Mouse (Mus musculus): Measurements from ENCODE around the gene Hand2.

DNA sequence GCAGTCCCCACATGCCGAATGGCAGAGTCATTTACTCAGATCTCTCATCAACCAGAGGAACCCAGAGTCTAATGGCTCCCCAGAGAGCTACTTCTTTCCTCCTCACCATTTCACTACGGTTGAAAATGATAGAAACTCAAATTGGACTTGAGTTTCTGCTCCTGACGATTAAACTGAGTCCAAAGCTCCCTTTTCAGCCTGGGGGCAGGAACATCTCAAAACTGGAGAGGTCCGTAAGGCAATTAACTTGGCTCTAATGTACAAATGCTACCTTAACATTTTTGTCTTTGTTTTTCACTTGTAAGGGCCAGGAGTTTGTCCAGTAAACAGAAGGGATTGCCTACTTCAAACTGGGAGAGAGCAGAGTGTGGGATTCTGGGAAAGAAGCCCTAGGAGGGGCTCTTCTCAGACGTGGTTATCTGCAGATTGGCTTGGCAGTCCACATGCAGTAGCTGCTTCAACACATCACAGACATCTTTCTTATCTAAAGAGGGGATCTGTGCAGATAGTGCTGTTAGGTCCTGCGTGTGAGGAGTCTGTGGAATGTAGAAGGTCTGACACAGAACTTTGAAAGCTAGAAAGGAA lies 23.0 kb downstream of the Hand2 start:
- no peak for TF ChIP-seq CTCF (IDR thresholded peaks at IDR 0.05; ENCODE audit: borderline replicate concordance, extremely low read depth, insufficient read depth, insufficient read length)
- TF ChIP-seq POLR2A (IDR thresholded peaks at IDR 0.05; ENCODE audit: borderline replicate concordance, extremely low read depth, insufficient read depth, insufficient read length, poor library complexity, severe bottlenecking) = no peak
